Mouse (Mus musculus) liver, postnatal 0 days (tissue): Measurements from ENCODE around the gene BC030499.

Experiments
- CTCF ChIP-seq: sonication (generic); IDR thresholded peaks from 2 replicates; pipeline ENCODE4 v1.5.1; 2016; ENCODE audit warnings: antibody characterized with exemption, low read depth
- EP300 ChIP-seq: IDR thresholded peaks from 2 replicates; pipeline ENCODE4 v1.6.1; 2016; ENCODE audit warnings: antibody characterized with exemption, low read depth, mild to moderate bottlenecking

DNA sequence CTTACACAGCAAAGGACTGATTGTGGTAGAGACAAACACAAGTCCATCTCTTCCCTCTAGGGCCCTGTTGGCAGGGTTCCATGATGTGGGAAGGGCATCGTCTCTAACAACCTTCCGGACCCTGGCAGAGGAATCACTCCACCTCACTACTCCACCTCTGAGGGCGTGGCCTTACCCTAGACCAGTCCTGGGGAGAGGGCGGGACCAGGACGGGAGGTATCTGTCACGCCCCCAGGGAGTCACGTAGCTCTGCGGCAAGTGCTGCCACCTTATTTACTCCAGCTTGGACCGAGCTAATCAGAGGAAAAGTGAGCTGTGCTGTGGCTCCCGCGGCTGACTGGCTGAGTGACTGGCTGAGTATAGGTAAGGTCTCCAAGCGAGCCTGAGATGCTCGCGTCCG, 32.2 kb downstream of the BC030499 start, which contains the start of gene Aldoc:
- TF ChIP-seq CTCF (0 out of 2 replicates have a peak, but pooled peaks have one; percentile 8), EP300 (no peak)
